8 mouse cellular contexts compared by ENCODE assay signal in the genomic region with DNA sequence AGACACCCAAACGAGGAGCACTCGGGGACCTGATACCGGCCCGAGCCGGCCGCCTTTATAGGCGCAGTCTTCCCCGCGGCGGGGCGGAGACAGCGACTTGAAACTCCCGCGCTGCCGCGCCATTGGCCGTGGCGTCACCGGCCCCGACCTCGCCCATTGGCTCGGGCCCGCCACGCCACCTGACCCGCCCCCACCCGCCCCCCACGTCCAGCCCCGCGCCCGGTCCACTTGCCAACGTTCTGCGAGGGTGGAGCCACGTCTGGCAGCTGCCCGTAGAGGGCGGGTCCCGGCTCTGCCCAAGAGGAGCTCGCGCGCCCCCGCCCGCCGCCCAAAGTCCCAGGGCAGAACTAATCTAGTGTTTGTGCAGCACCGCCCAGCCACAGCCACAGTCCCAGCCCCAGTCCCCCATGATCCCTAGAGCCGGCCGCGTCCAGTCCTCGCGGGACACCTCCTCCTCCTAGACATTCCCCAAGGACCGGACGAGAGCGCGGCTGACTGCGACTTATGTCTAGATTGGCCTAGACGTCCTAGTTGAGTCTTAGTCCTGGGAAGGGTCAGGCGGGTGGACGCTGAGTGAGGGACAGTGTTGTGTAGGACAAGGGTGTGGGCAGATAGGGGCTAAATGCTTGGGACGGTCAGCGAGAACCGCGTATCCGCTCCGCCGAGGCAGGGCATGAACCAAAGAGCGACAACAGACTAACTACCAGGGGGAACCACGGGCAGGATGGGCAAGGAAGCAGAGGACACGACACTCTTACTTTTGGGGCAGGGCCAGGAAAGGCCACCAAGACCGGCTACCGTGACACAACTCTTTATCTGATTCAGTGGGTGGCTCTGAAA. TPM values are rescaled to one million over a fixed set of nuclear protein-coding genes. Genes with fewer than 3 reads are reported as not detected.
DNase-seq lines count a peak whose midpoint lies in the region; ATAC-seq and TF ChIP-seq lines count a peak whose summit lies in the region.
"Not testable (repeated sequence)": the region's sequence is repeated elsewhere in the genome, so short reads cannot be mapped to it uniquely, and the experiment has no call there.

A gene (minus strand): TSS at position 174 of the 840 bp plus-strand sequence.

- in situ Hi-C loops in ES-E14 (cut with MboI; ENCODE audit: low sequenced_read_pairs in 2 of 2, unreplicated experiment in 2 of 2): not testable (repeated sequence)

- peak; percentile 81 for ATAC-seq in forebrain, postnatal 0 days
- peak; percentile 92 for ATAC-seq in kidney, postnatal 0 days (replicated peaks; ENCODE audit: low FRiP score, low read depth)
- ATAC-seq in liver, embryonic 13.5 days (ENCODE audit: low read depth): peak; percentile 84
- peak; percentile 89 for ATAC-seq in midbrain, embryonic 16.5 days

- peak within 1 kb of the TSS; percentile 94 for H3K9ac ChIP-seq in ES-E14 (ENCODE audit: insufficient read depth, low read depth, low read length, poor library complexity, severe bottlenecking)
- H3K9ac ChIP-seq in forebrain, postnatal 0 days: peak within 1 kb of the TSS; percentile 33; the same call in 1 of the 2 replicates
- peak within 1 kb of the TSS; percentile 58 for H3K9ac ChIP-seq in kidney, postnatal 0 days (ENCODE audit: low read depth, low read length)
- peak within 1 kb of the TSS; percentile 88 for H3K9ac ChIP-seq in liver, embryonic 13.5 days
- H3K9ac ChIP-seq in midbrain, embryonic 16.5 days (ENCODE audit: low read depth, low read length): 0 out of 2 replicates have a peak within 1 kb of the TSS, but pooled peaks have one; percentile 41

- not testable (repeated sequence) for DNase-seq in ES-E14 (ENCODE audit: low read depth, low spot score); forebrain, postnatal 0 days; kidney, postnatal 0 days (ENCODE audit: low spot score)
- peak; percentile 74 for DNase-seq in cerebellum, adult 9-11 months
- DNase-seq in heart, postnatal 25 days (ENCODE audit: low spot score): peak; percentile 33
- DNase-seq in liver, embryonic 13.5 days: peak; percentile 77
- DNase-seq in spleen, postnatal 36 days (ENCODE audit: low spot score in 2 of 2): peak; percentile 56 to 61

- not testable (repeated sequence) for H3K9me3 ChIP-seq in ES-E14 (ENCODE audit: control insufficient read depth, insufficient read depth, low read depth, low read length); forebrain, postnatal 0 days (ENCODE audit: low read length); kidney, postnatal 0 days (replicated peaks; ENCODE audit: low read length); liver, embryonic 13.5 days (replicated peaks); midbrain, embryonic 16.5 days (replicated peaks; ENCODE audit: control insufficient read depth, low read length, poor library complexity, severe bottlenecking)

- H3K4me2 ChIP-seq in forebrain, postnatal 0 days (ENCODE audit: low read depth): peak within 1 kb of the TSS; percentile 39
- H3K4me2 ChIP-seq in kidney, postnatal 0 days (ENCODE audit: low read length): peak within 1 kb of the TSS; percentile 49
- peak within 1 kb of the TSS; percentile 79 for H3K4me2 ChIP-seq in liver, embryonic 13.5 days
- peak within 1 kb of the TSS; percentile 45 for H3K4me2 ChIP-seq in midbrain, embryonic 16.5 days (ENCODE audit: low read length)

- H3K27ac ChIP-seq in ES-E14 (ENCODE audit: insufficient read depth, low read depth, low read length, poor library complexity, severe bottlenecking): peak within 1 kb of the TSS; percentile 97
- not testable (repeated sequence) for H3K27ac ChIP-seq in forebrain, postnatal 0 days (ENCODE audit: low read depth, low read length); midbrain, embryonic 16.5 days (ENCODE audit: low read length)
- H3K27ac ChIP-seq in kidney, postnatal 0 days: peak within 1 kb of the TSS; percentile 82
- peak within 1 kb of the TSS; percentile 97 for H3K27ac ChIP-seq in liver, embryonic 13.5 days

- H3K4me1 ChIP-seq in ES-E14 (ENCODE audit: control insufficient read depth in 2 of 2, insufficient read depth in 2 of 2, low read length in 2 of 2, poor library complexity in 1 of 2): peaks cover 6 to 15% of the 10 kb centered on the region in 2 experiments
- H3K4me1 ChIP-seq in forebrain, postnatal 0 days (ENCODE audit: insufficient read depth): not testable (repeated sequence)
- H3K4me1 ChIP-seq in kidney, postnatal 0 days (replicated peaks; ENCODE audit: insufficient read depth, low read length): peaks cover 15% of the 10 kb centered on the region
- H3K4me1 ChIP-seq in liver, embryonic 13.5 days (replicated peaks): peaks cover 60% of the 10 kb centered on the region
- peaks cover 15% of the 10 kb centered on the region for H3K4me1 ChIP-seq in midbrain, embryonic 16.5 days (ENCODE audit: control insufficient read depth, insufficient read depth, low read length)

- not testable (repeated sequence) for H3K36me3 ChIP-seq in ES-E14 (ENCODE audit: control insufficient read depth, insufficient read depth, low read length, poor library complexity, severe bottlenecking); forebrain, postnatal 0 days (ENCODE audit: insufficient read depth); kidney, postnatal 0 days (ENCODE audit: insufficient read depth, low read length); liver, embryonic 13.5 days; midbrain, embryonic 16.5 days (ENCODE audit: control insufficient read depth, insufficient read depth, low read length)

- not testable (repeated sequence) for TF ChIP-seq CTCF in forebrain, postnatal 0 days (IDR thresholded peaks at IDR 0.05; ENCODE audit: low read depth); kidney, postnatal 0 days (IDR thresholded peaks at IDR 0.05; ENCODE audit: low read depth)

- H3K4me3 ChIP-seq in ES-E14 (ENCODE audit: insufficient read depth in 1 of 2, low read depth in 1 of 2, low read length in 2 of 2, poor library complexity in 1 of 2, severe bottlenecking in 1 of 2): peak within 1 kb of the TSS; percentile 74 to 81
- peak within 1 kb of the TSS; percentile 30 for H3K4me3 ChIP-seq in forebrain, postnatal 0 days (ENCODE audit: low read depth, low read length)
- peak within 1 kb of the TSS; percentile 31 for H3K4me3 ChIP-seq in kidney, postnatal 0 days (replicated peaks; ENCODE audit: low read depth, low read length)
- H3K4me3 ChIP-seq in liver, embryonic 13.5 days (replicated peaks): peak within 1 kb of the TSS; percentile 64
- peak within 1 kb of the TSS; percentile 33 for H3K4me3 ChIP-seq in midbrain, embryonic 16.5 days (ENCODE audit: low read depth, low read length)

- WGBS in forebrain, postnatal 0 days: 4% methylated on average over 17 of the region's 68 CpGs
- 1% methylated on average over 16 of the region's 68 CpGs for WGBS in kidney, postnatal 0 days
- WGBS in liver, embryonic 13.5 days (ENCODE audit: insufficient replicate concordance): 0% methylated on average over 11 of the region's 68 CpGs
- 0% methylated on average over 9 of the region's 68 CpGs for WGBS in midbrain, embryonic 16.5 days

- intact Hi-C loops in heart, postnatal 25 days (cut with DNase I): not testable (repeated sequence)

- not testable (repeated sequence) for H3K27me3 ChIP-seq in forebrain, postnatal 0 days (ENCODE audit: insufficient read depth, low read length); kidney, postnatal 0 days (ENCODE audit: insufficient read depth, low read length); liver, embryonic 13.5 days; midbrain, embryonic 16.5 days (ENCODE audit: control insufficient read depth, insufficient read depth, low read depth, low read length)

RNA-seq across cellular contexts. Expression of the gene that starts here (rescaled TPM):
- total RNA-seq in ES-E14 (2012; rRNA removed): 398 and 546 TPM in 2 replicates
- total RNA-seq in forebrain, postnatal 0 days (2014; rRNA removed): 52.3 and 90.8 TPM in 2 replicates
- 0.84 and 1.3 TPM in 2 replicates for polyA plus RNA-seq in forebrain, postnatal 0 days (2015; fragmentation: Nextera tagmentation; extraction: Ambion mirVana)
- 10 to 100 TPM in 1 of 2 experiments, 1 to 10 TPM in 1; 9.3 to 10.4 TPM for total RNA-seq in heart, postnatal 25 days (2021)
- polyA plus RNA-seq in kidney, postnatal 0 days (2015; fragmentation: Nextera tagmentation; extraction: Ambion mirVana): 2.1 and 2.3 TPM in 2 replicates
- polyA plus RNA-seq in liver, embryonic 13.5 days (2015; fragmentation: Nextera tagmentation; extraction: Ambion mirVana): 9.8 and 20.7 TPM in 2 replicates
- 1.3 TPM in 2 replicates for polyA plus RNA-seq in midbrain, embryonic 16.5 days (2015; fragmentation: Nextera tagmentation; extraction: Ambion mirVana)

Comparison
In these comparisons a context has a peak if more than half of its experiments do, and no peak if none do; other contexts are left out.
1. H3K9ac ChIP-seq: peak in every context shown above with its lines; median percentile 94 in ES-E14; 88 in liver, embryonic 13.5 days; 58 in kidney, postnatal 0 days; 41 in midbrain, embryonic 16.5 days; 33 in forebrain, postnatal 0 days.